Mouse (Mus musculus) embryo, embryonic 10.5 days (tissue): ENCODE results near the gene Sh3glb2.

Source experiments
- DNase-seq: peaks from one replicate; pipeline ENCODE4 v3.0.0-alpha.2; 2015; ENCODE audit warnings: low spot score

Gene Sh3glb2

GRCm38 (mm10) chr2:30358533-30359531 is at the start of gene Sh3glb2:
Gene Sh3glb2, minus strand, starts transcription at chr2:30359337.
- DNase-seq = peak; percentile 91

GRCm38 (mm10) chr2:30408452-30409100 is 49.4 kb upstream of the Sh3glb2 start:
- DNase-seq = no peak

GRCm38 (mm10) chr2:30407778-30408177 is 48.6 kb upstream of the Sh3glb2 start:
- no peak for DNase-seq

GRCm38 (mm10) chr2:30407221-30407620 is 48.1 kb upstream of the Sh3glb2 start:
- no peak for DNase-seq

GRCm38 (mm10) chr2:30403870-30404269 is 44.7 kb upstream of the Sh3glb2 start:
- no peak for DNase-seq

GRCm38 (mm10) chr2:30402843-30403242 is 43.7 kb upstream of the Sh3glb2 start:
- DNase-seq = no peak

GRCm38 (mm10) chr2:30402351-30402826 is 43.3 kb upstream of the Sh3glb2 start:
- DNase-seq = no peak

GRCm38 (mm10) chr2:30401581-30401980 is 42.4 kb upstream of the Sh3glb2 start:
- no peak for DNase-seq

- peak; percentile 68 for DNase-seq
Observed at GRCm38 (mm10) chr2:30399191-30400171, 40.3 kb upstream of the Sh3glb2 start.

GRCm38 (mm10) chr2:30397986-30398512 is 38.9 kb upstream of the Sh3glb2 start:
- no peak for DNase-seq

GRCm38 (mm10) chr2:30396246-30396645 is 37.1 kb upstream of the Sh3glb2 start:
- no peak for DNase-seq

- no peak for DNase-seq
Observed at GRCm38 (mm10) chr2:30395757-30396156, 36.6 kb upstream of the Sh3glb2 start.

- no peak for DNase-seq
Observed at GRCm38 (mm10) chr2:30393370-30393656, 34.2 kb upstream of the Sh3glb2 start.

- peak; percentile 88 for DNase-seq
Observed at GRCm38 (mm10) chr2:30392577-30393369, 33.6 kb upstream of the Sh3glb2 start.

GRCm38 (mm10) chr2:30392114-30392576 is 33.0 kb upstream of the Sh3glb2 start, which contains the start of gene Dolpp1:
Gene Dolpp1, plus strand, starts transcription at chr2:30392254.
- DNase-seq = peak; percentile 98

GRCm38 (mm10) chr2:30389000-30389399 is 29.9 kb upstream of the Sh3glb2 start:
- no peak for DNase-seq

- no peak for DNase-seq
Observed at GRCm38 (mm10) chr2:30386913-30387312, 27.8 kb upstream of the Sh3glb2 start.

- no peak for DNase-seq
Observed at GRCm38 (mm10) chr2:30385591-30385990, 26.5 kb upstream of the Sh3glb2 start.

- no peak for DNase-seq
Observed at GRCm38 (mm10) chr2:30384814-30385213, 25.7 kb upstream of the Sh3glb2 start.

GRCm38 (mm10) chr2:30381377-30381725 is 22.2 kb upstream of the Sh3glb2 start:
- no peak for DNase-seq
